Mouse (Mus musculus) left cerebral cortex, postnatal 25 days (tissue): ENCODE data around the gene Rdx. TPM values are rescaled to one million over a fixed set of nuclear protein-coding genes. Genes with fewer than 3 reads are reported as not detected.
A peak's percentile ranks its signal among the peaks of the same experiment; 100 is the strongest.

ENCODE experiments used
- DNase-seq, 2 experiments: peaks; one replicate each; pipeline ENCODE4 v3.0.0; 2022; ENCODE audit warnings: low spot score in 2 of 2, mixed read lengths in 1 of 2
- intact Hi-C: fragments of 180-260 bp; cut with DNase I; formaldehyde crosslinking; loops from one replicate; pipeline ENCODE4 v1.15.1; 2025
- microRNA-seq, 2 experiments: library from miRNA; unstranded; fragments of <30 nt; microRNA quantifications; one replicate each; pipeline ENCODE4 v1.2.0; 2022
- total RNA-seq, 2 experiments: library from RNA; stranded (reverse); gene quantifications; 2 replicates each; pipeline ENCODE4 v1.2.3; 2021

The Rdx gene
- total RNA-seq, 2 experiments from 2014 or later = 45.5 to 50.0 TPM

GRCm38 (mm10) chr9:52102060-52102844 lies 55.3 kb downstream of the Rdx start:
- intact Hi-C loops = no loop called here

GRCm38 (mm10) chr9:52103448-52104224 lies 56.7 kb downstream of the Rdx start:
- intact Hi-C loops = no loop called here
- no peak for DNase-seq

More at GRCm38 (mm10) chr9:52102060-52102844, 55.3 kb downstream of the Rdx start:
- no peak for DNase-seq

DNA sequence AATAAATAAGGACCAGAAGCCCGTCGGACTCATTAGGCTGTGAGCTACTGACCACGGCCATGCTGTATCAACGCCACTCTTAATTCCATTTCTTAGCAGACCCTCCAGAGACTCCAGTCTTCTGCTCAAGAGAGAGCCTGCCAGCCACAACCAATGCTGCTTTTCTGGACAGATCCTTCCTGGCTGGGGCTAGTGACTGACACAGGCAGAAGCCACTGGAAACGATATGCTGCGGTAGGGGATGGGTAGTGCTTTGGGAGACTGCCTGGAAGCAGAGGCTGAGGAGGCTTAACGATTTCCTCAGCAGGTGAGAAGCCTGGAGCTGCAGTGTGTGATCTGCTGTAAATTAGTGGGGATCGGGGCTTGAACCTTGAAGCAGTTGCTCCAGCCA lies 57.2 kb downstream of the Rdx start:
- intact Hi-C loops = no loop called here

GRCm38 (mm10) chr9:52105423-52105822 lies 58.5 kb downstream of the Rdx start:
- DNase-seq = no peak
- intact Hi-C loops = no loop called here

More for the DNA sequence above, 57.2 kb downstream of the Rdx start:
- no peak for DNase-seq

DNA sequence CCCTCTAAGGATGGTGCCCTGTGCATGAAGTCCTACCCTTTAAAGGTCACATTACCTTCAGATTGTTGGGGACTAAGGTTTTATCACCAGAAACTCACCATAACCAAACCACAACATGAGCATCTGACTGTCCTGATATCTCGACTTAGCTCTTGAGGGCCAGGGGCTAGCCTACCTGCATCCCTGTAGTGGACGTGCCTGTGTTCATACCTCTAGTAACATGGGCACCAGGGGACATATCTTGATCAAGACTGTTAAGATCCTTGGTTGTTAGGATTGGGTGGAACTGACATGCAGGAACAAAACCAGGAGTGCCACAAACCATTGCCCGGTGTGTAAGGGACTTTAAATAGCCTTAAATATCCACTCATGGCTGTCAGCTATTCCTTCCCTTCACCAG lies 60.2 kb downstream of the Rdx start:
- intact Hi-C loops = no loop called here
- no peak for DNase-seq

GRCm38 (mm10) chr9:52110738-52111137 lies 63.8 kb downstream of the Rdx start:
- intact Hi-C loops = no loop called here
- no peak for DNase-seq

DNA sequence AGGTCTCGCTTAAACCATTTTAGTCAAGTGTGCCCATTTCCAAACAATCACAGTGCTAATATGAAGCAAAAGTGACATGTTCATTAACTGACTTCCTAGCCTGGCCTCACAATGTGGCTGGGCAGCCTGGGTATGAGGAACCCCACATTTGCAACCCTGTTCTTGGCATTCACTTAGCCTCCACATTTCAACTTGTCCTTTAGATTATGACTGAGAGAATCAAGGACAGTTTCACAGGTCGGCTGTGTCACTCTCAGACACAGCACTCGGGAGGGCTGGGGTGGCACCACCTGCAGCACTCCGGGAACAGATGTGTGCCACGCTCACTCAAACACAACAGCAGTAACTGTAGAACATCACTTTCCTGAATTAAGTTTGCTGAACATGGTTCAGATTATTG lies 66.1 kb downstream of the Rdx start:
- no peak for DNase-seq
- intact Hi-C loops = no loop called here

- DNase-seq = no peak
- intact Hi-C loops = no loop called here
Observed at GRCm38 (mm10) chr9:52119212-52119611, 72.2 kb downstream of the Rdx start.

- intact Hi-C loops = no loop called here
- DNase-seq = no peak
Observed at GRCm38 (mm10) chr9:52125225-52125624, 78.3 kb downstream of the Rdx start.

DNA sequence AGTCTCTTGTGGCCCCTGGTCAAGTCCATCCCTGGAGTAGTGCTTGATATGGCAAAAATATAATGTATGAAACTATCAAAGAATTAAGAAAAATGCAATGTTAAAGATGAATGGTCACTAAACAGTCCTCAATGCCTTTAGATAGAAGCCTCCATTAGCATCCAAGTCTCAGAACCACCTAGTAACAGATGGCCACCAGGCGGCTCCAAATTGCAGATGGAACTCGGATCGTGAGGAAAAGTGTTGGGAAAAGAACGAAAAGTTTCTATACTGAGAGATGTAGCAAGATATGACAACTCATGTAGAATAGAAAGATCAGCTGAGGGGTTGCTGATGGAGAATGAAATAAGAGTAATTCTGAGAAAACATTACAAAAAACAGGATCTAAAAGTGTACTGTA lies 83.4 kb downstream of the Rdx start:
- intact Hi-C loops = loop anchor here (2.0 to 5.0 kb wide), 2 partner anchors 37 to 156 kb away; partner anchors contain the start of gene Zc3h12c

GRCm38 (mm10) chr9:52132771-52133170 lies 85.8 kb downstream of the Rdx start:
- intact Hi-C loops = loop anchor here (5.0 kb wide), 1 partner anchor 35 kb away; the partner anchor contains the start of gene Zc3h12c
- no peak for DNase-seq

More for the DNA sequence above, 83.4 kb downstream of the Rdx start:
- DNase-seq = peak in 1 of 2 experiments; percentile 50

Small RNA genes lying within 50 kb of the gene (microRNA-seq; reads per million reads assigned to microRNA genes)
- gene Gm27686 (0 reads per million in 2 experiments), gene Mir6244 (0 reads per million in 2 experiments)

Other genes starting within 250 kb of the Rdx start
- 10 to 100 TPM; 18.3 to 19.4 TPM for gene Fdx1, start 83.6 kb upstream of the Rdx start, total RNA-seq
- 10 to 100 TPM; 13.1 to 14.1 TPM for gene Zc3h12c, start 121.4 kb downstream of the Rdx start, total RNA-seq